Mouse (Mus musculus): ENCODE data around the gene Tm7sf2. TPM values are rescaled to one million over a fixed set of nuclear protein-coding genes. Genes with fewer than 3 reads are reported as not detected.

The Tm7sf2 gene
- total RNA-seq, 1 experiment = 14.0 TPM

DNA sequence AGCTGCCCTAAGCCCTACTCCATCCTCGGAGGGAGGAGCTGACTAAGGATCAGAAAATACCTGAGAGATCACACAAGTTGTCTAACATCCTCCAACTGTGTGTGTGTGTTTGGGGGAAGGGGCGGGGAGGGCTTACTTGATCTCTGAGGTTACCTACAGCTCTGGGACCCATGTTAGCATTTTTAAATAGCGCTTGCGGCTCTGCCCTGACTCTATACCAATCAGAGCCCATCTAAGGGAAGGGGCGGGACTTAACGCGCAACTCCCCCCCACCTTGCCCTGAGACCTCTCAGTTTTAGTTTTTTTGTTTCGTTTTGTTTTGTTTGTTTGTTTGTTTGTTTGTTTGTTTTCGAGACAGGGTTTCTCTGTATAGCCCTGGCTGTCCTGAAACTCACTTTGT is 38.7 kb downstream of the Tm7sf2 start:
- H3K9ac ChIP-seq (ENCODE audit: insufficient read depth, low read depth, low read length, poor library complexity, severe bottlenecking) = no peak overlapping the region
- no peak overlapping the region for H3K27ac ChIP-seq (ENCODE audit: insufficient read depth, low read depth, low read length, poor library complexity, severe bottlenecking)
- DNase-seq (ENCODE audit: low read depth, low spot score) = no peak
- H3K9me3 ChIP-seq (ENCODE audit: control insufficient read depth, insufficient read depth, low read depth, low read length) = no peaks in the 10 kb centered on the region
- peaks cover 16 to 17% of the 10 kb centered on the region in 2 experiments for H3K4me1 ChIP-seq (ENCODE audit: control insufficient read depth in 2 of 2, insufficient read depth in 2 of 2, low read length in 2 of 2, poor library complexity in 1 of 2)
- H3K36me3 ChIP-seq (ENCODE audit: control insufficient read depth, insufficient read depth, low read length, poor library complexity, severe bottlenecking) = no peaks in the 10 kb centered on the region
- H3K4me3 ChIP-seq (ENCODE audit: insufficient read depth in 1 of 2, low read depth in 1 of 2, low read length in 2 of 2, poor library complexity in 1 of 2, severe bottlenecking in 1 of 2) = no peak overlapping the region; a peak in 1 of 4 replicates
- TF ChIP-seq ZNF384 (IDR thresholded peaks at IDR 0.05; ENCODE audit: low read depth, low read length) = no peak
- no peak for TF ChIP-seq HCFC1 (IDR thresholded peaks at IDR 0.05; ENCODE audit: borderline replicate concordance, insufficient read depth, low read length)
- in situ Hi-C loops (cut with MboI; ENCODE audit: low sequenced_read_pairs in 2 of 2, unreplicated experiment in 2 of 2) = no loop called here

DNA sequence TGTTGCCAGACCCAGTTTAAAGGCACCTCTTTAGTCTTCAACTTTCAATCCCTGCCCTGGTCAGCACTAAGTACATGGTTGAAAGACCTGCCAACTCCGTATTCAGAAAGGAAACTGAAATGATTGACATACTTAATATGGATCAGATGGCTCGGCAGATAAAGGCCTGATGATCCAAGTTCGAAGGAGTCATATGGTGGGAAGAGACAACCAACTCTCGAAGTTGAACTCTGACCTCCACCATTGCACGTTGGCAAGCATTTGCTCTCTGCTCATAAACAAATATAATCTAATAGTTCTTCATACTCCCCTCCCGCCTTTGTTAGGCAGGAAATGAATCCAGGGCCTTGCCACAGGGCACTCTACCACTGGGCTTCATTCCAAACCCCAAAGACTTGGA is 39.2 kb downstream of the Tm7sf2 start:
- TF ChIP-seq MAFK (IDR thresholded peaks at IDR 0.05; ENCODE audit: insufficient read depth, low read depth, low read length) = no peak
- TF ChIP-seq ZC3H11A (IDR thresholded peaks at IDR 0.05; ENCODE audit: borderline replicate concordance, low read depth, low read length) = no peak
- TF ChIP-seq ZNF384 (IDR thresholded peaks at IDR 0.05; ENCODE audit: low read depth, low read length) = no peak
- in situ Hi-C loops (cut with MboI; ENCODE audit: low sequenced_read_pairs in 2 of 2, unreplicated experiment in 2 of 2) = no loop called here
- H3K9me3 ChIP-seq (ENCODE audit: control insufficient read depth, insufficient read depth, low read depth, low read length) = no peaks in the 10 kb centered on the region
- H3K4me1 ChIP-seq (ENCODE audit: control insufficient read depth in 2 of 2, insufficient read depth in 2 of 2, low read length in 2 of 2, poor library complexity in 1 of 2) = peaks cover 16 to 17% of the 10 kb centered on the region in 2 experiments
- no peak overlapping the region for H3K27ac ChIP-seq (ENCODE audit: insufficient read depth, low read depth, low read length, poor library complexity, severe bottlenecking)
- no peak for DNase-seq (ENCODE audit: low read depth, low spot score)
- no peaks in the 10 kb centered on the region for H3K36me3 ChIP-seq (ENCODE audit: control insufficient read depth, insufficient read depth, low read length, poor library complexity, severe bottlenecking)
- no peak overlapping the region for H3K9ac ChIP-seq (ENCODE audit: insufficient read depth, low read depth, low read length, poor library complexity, severe bottlenecking)
- no peak overlapping the region for H3K4me3 ChIP-seq (ENCODE audit: insufficient read depth in 1 of 2, low read depth in 1 of 2, low read length in 2 of 2, poor library complexity in 1 of 2, severe bottlenecking in 1 of 2)

DNA sequence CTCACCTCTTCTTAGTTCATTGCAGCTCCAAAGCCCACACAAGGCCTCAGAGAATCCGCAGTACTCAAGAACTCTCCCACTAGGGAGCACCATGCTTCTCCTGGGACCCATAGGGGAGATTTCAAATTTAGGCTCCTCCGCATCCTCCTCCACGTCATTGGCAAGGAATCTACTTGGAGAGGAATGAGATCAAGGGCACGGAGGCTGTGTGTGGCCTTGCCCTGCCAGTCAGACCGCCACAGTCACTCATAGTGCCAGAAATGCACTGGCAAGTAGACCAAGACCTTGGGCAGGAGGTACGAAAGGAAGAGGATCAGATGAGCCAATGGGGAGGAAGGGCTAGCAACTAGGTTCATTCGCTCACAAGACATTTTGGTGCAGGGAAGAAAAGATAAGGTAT is 44.2 kb downstream of the Tm7sf2 start:
- H3K27ac ChIP-seq (ENCODE audit: insufficient read depth, low read depth, low read length, poor library complexity, severe bottlenecking) = no peak overlapping the region
- no peaks in the 10 kb centered on the region for H3K9me3 ChIP-seq (ENCODE audit: control insufficient read depth, insufficient read depth, low read depth, low read length)
- TF ChIP-seq HCFC1 (IDR thresholded peaks at IDR 0.05; ENCODE audit: borderline replicate concordance, insufficient read depth, low read length) (no peak), CHD2 (IDR thresholded peaks at IDR 0.05; ENCODE audit: low read depth, low read length) (no peak), ZNF384 (IDR thresholded peaks at IDR 0.05; ENCODE audit: low read depth, low read length) (no peak), ZC3H11A (IDR thresholded peaks at IDR 0.05; ENCODE audit: borderline replicate concordance, low read depth, low read length) (no peak), MAFK (IDR thresholded peaks at IDR 0.05; ENCODE audit: insufficient read depth, low read depth, low read length) (no peak)
- peaks cover 0 to 5% of the 10 kb centered on the region in 2 experiments; a peak in 1 of 4 replicates for H3K4me1 ChIP-seq (ENCODE audit: control insufficient read depth in 2 of 2, insufficient read depth in 2 of 2, low read length in 2 of 2, poor library complexity in 1 of 2)
- in situ Hi-C loops (cut with MboI; ENCODE audit: low sequenced_read_pairs in 2 of 2, unreplicated experiment in 2 of 2) = no loop called here
- no peak for DNase-seq (ENCODE audit: low read depth, low spot score)
- no peaks in the 10 kb centered on the region for H3K36me3 ChIP-seq (ENCODE audit: control insufficient read depth, insufficient read depth, low read length, poor library complexity, severe bottlenecking)
- peak overlapping the region in 1 of 2 experiments; percentile 31; a peak in 1 of 4 replicates for H3K4me3 ChIP-seq (ENCODE audit: insufficient read depth in 1 of 2, low read depth in 1 of 2, low read length in 2 of 2, poor library complexity in 1 of 2, severe bottlenecking in 1 of 2)
- no peak overlapping the region for H3K9ac ChIP-seq (ENCODE audit: insufficient read depth, low read depth, low read length, poor library complexity, severe bottlenecking)

DNA sequence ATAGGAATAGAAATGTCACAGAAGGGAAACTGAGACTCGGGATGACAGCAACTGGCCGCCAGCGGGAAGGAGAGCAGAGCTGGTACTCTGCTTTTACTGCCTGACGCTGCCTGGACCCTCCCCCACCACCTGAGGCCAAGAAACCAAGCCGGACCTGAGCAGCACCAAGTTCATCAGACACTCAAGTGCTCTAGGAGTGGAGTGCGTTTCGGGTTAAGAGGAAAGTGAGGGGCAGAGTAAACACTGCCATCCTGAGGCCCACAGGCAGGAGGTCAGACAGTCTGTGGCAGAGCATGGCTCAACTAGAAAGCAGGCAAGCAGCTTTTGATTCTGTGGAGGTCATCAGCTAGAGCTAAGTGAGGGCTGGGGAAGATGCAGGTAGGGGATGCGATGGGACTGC is 45.1 kb downstream of the Tm7sf2 start:
- Histone ChIP-seq H3K27ac (ENCODE audit: insufficient read depth, low read depth, low read length, poor library complexity, severe bottlenecking) (no peak overlapping the region), H3K9ac (ENCODE audit: insufficient read depth, low read depth, low read length, poor library complexity, severe bottlenecking) (no peak overlapping the region), H3K4me1 (ENCODE audit: control insufficient read depth in 2 of 2, insufficient read depth in 2 of 2, low read length in 2 of 2, poor library complexity in 1 of 2) (peaks cover 0 to 5% of the 10 kb centered on the region in 2 experiments; a peak in 1 of 4 replicates), H3K4me3 (ENCODE audit: insufficient read depth in 1 of 2, low read depth in 1 of 2, low read length in 2 of 2, poor library complexity in 1 of 2, severe bottlenecking in 1 of 2) (peak overlapping the region in 1 of 2 experiments; percentile 16; a peak in 1 of 4 replicates), H3K36me3 (ENCODE audit: control insufficient read depth, insufficient read depth, low read length, poor library complexity, severe bottlenecking) (no peaks in the 10 kb centered on the region), H3K9me3 (ENCODE audit: control insufficient read depth, insufficient read depth, low read depth, low read length) (no peaks in the 10 kb centered on the region)
- DNase-seq (ENCODE audit: low read depth, low spot score) = no peak
- TF ChIP-seq HCFC1 (IDR thresholded peaks at IDR 0.05; ENCODE audit: borderline replicate concordance, insufficient read depth, low read length) = no peak
- no peak for TF ChIP-seq ZNF384 (IDR thresholded peaks at IDR 0.05; ENCODE audit: low read depth, low read length)
- TF ChIP-seq ZC3H11A (IDR thresholded peaks at IDR 0.05; ENCODE audit: borderline replicate concordance, low read depth, low read length) = no peak
- no peak for TF ChIP-seq CHD2 (IDR thresholded peaks at IDR 0.05; ENCODE audit: low read depth, low read length)
- TF ChIP-seq MAFK (IDR thresholded peaks at IDR 0.05; ENCODE audit: insufficient read depth, low read depth, low read length) = no peak
- in situ Hi-C loops (cut with MboI; ENCODE audit: low sequenced_read_pairs in 2 of 2, unreplicated experiment in 2 of 2) = no loop called here

DNA sequence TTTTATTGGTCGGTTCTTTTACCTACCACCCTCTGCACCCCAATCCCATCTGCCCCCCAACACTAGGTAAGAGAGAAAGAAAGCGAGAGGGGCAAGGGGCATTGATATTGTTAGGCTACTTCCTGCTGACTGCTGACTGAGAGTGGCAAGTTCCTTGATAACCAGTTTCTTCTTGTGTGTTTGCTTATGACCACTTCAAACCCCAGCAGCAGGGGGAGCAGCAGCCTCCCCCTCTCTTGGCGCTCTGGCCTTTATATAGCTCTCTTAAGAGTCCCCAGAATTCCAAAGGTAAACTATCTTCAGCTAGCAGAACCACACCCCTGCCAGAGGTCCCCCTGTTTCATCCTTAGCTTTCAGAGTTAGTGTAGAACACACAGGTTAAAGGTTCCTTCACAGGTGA is 47.9 kb downstream of the Tm7sf2 start:
- Histone ChIP-seq H3K9ac (ENCODE audit: insufficient read depth, low read depth, low read length, poor library complexity, severe bottlenecking) (no peak overlapping the region), H3K4me3 (ENCODE audit: insufficient read depth in 1 of 2, low read depth in 1 of 2, low read length in 2 of 2, poor library complexity in 1 of 2, severe bottlenecking in 1 of 2) (no peak overlapping the region), H3K9me3 (ENCODE audit: control insufficient read depth, insufficient read depth, low read depth, low read length) (no peaks in the 10 kb centered on the region), H3K36me3 (ENCODE audit: control insufficient read depth, insufficient read depth, low read length, poor library complexity, severe bottlenecking) (no peaks in the 10 kb centered on the region), H3K4me1 (ENCODE audit: control insufficient read depth in 2 of 2, insufficient read depth in 2 of 2, low read length in 2 of 2, poor library complexity in 1 of 2) (peaks cover 0 to 8% of the 10 kb centered on the region in 2 experiments; a peak in 2 of 4 replicates), H3K27ac (ENCODE audit: insufficient read depth, low read depth, low read length, poor library complexity, severe bottlenecking) (no peak overlapping the region)
- in situ Hi-C loops (cut with MboI; ENCODE audit: low sequenced_read_pairs in 2 of 2, unreplicated experiment in 2 of 2) = no loop called here
- no peak for DNase-seq (ENCODE audit: low read depth, low spot score)
- TF ChIP-seq ZNF384 (IDR thresholded peaks at IDR 0.05; ENCODE audit: low read depth, low read length) (no peak), ZC3H11A (IDR thresholded peaks at IDR 0.05; ENCODE audit: borderline replicate concordance, low read depth, low read length) (no peak), CHD2 (IDR thresholded peaks at IDR 0.05; ENCODE audit: low read depth, low read length) (no peak), HCFC1 (IDR thresholded peaks at IDR 0.05; ENCODE audit: borderline replicate concordance, insufficient read depth, low read length) (no peak), MAFK (IDR thresholded peaks at IDR 0.05; ENCODE audit: insufficient read depth, low read depth, low read length) (no peak)

All from ES-E14 (cell line).